Mouse (Mus musculus): ENCODE data around the gene Abraxas1. TPM values are rescaled to one million over a fixed set of nuclear protein-coding genes. Genes with fewer than 3 reads are reported as not detected.

Abraxas1 gene
- polyA plus RNA-seq, 1 experiment, result 0.44 TPM

- Histone ChIP-seq H3K4me3 (replicated peaks) (no peak overlapping the region), H3K36me3 (ENCODE audit: control insufficient read depth) (peaks cover 82% of the 10 kb centered on the region)
Measured at GRCm38 (mm10) chr5:100794084-100794483, 26.7 kb downstream of the Abraxas1 start.

GRCm38 (mm10) chr5:100792261-100792660 lies 28.5 kb downstream of the Abraxas1 start:
- TF ChIP-seq GATA1 (IDR thresholded peaks at IDR 0.05; ENCODE audit: low read length) (no peak), TAL1 (IDR thresholded peaks at IDR 0.05; ENCODE audit: low read length) (no peak)
- H3K36me3 ChIP-seq (ENCODE audit: control insufficient read depth), result peaks cover 99% of the 10 kb centered on the region
- no peak overlapping the region for H3K4me3 ChIP-seq (replicated peaks)
- H3K9me3 ChIP-seq (ENCODE audit: control insufficient read depth, low read length), result no peaks in the 10 kb centered on the region
- H3K27me3 ChIP-seq (ENCODE audit: control insufficient read depth), result no peaks in the 10 kb centered on the region
- H3K4me1 ChIP-seq (ENCODE audit: control insufficient read depth), result peaks cover 19% of the 10 kb centered on the region

More at GRCm38 (mm10) chr5:100794084-100794483, 26.7 kb downstream of the Abraxas1 start:
- Histone ChIP-seq H3K27me3 (ENCODE audit: control insufficient read depth) (no peaks in the 10 kb centered on the region), H3K4me1 (ENCODE audit: control insufficient read depth) (peaks cover 29% of the 10 kb centered on the region), H3K9me3 (ENCODE audit: control insufficient read depth, low read length) (no peaks in the 10 kb centered on the region)
- TF ChIP-seq GATA1 (IDR thresholded peaks at IDR 0.05; ENCODE audit: low read length), result no peak
- no peak for TF ChIP-seq TAL1 (IDR thresholded peaks at IDR 0.05; ENCODE audit: low read length)

GRCm38 (mm10) chr5:100787527-100787926 lies 33.2 kb downstream of the Abraxas1 start:
- TF ChIP-seq GATA1 (IDR thresholded peaks at IDR 0.05; ENCODE audit: low read length), result no peak
- no peak for TF ChIP-seq TAL1 (IDR thresholded peaks at IDR 0.05; ENCODE audit: low read length)
- no peaks in the 10 kb centered on the region for H3K27me3 ChIP-seq (ENCODE audit: control insufficient read depth)
- H3K9me3 ChIP-seq (ENCODE audit: control insufficient read depth, low read length), result no peaks in the 10 kb centered on the region
- H3K4me1 ChIP-seq (ENCODE audit: control insufficient read depth), result no peaks in the 10 kb centered on the region
- peaks cover 99% of the 10 kb centered on the region for H3K36me3 ChIP-seq (ENCODE audit: control insufficient read depth)
- no peak overlapping the region for H3K4me3 ChIP-seq (replicated peaks)

GRCm38 (mm10) chr5:100779002-100779401 lies 41.8 kb downstream of the Abraxas1 start:
- Histone ChIP-seq H3K9me3 (ENCODE audit: control insufficient read depth, low read length) (no peaks in the 10 kb centered on the region), H3K4me3 (replicated peaks) (no peak overlapping the region), H3K4me1 (ENCODE audit: control insufficient read depth) (no peaks in the 10 kb centered on the region), H3K36me3 (ENCODE audit: control insufficient read depth) (peaks cover 98% of the 10 kb centered on the region), H3K27me3 (ENCODE audit: control insufficient read depth) (no peaks in the 10 kb centered on the region)
- TF ChIP-seq GATA1 (IDR thresholded peaks at IDR 0.05; ENCODE audit: low read length) (no peak), TAL1 (IDR thresholded peaks at IDR 0.05; ENCODE audit: low read length) (no peak)

GRCm38 (mm10) chr5:100776900-100777299 lies 43.9 kb downstream of the Abraxas1 start:
- Histone ChIP-seq H3K36me3 (ENCODE audit: control insufficient read depth) (peaks cover 97% of the 10 kb centered on the region), H3K4me1 (ENCODE audit: control insufficient read depth) (no peaks in the 10 kb centered on the region), H3K9me3 (ENCODE audit: control insufficient read depth, low read length) (no peaks in the 10 kb centered on the region), H3K4me3 (replicated peaks) (no peak overlapping the region), H3K27me3 (ENCODE audit: control insufficient read depth) (no peaks in the 10 kb centered on the region)
- TF ChIP-seq GATA1 (IDR thresholded peaks at IDR 0.05; ENCODE audit: low read length) (no peak), TAL1 (IDR thresholded peaks at IDR 0.05; ENCODE audit: low read length) (no peak)

GRCm38 (mm10) chr5:100775778-100776404 lies 44.9 kb downstream of the Abraxas1 start:
- Histone ChIP-seq H3K9me3 (ENCODE audit: control insufficient read depth, low read length) (no peaks in the 10 kb centered on the region), H3K4me3 (replicated peaks) (no peak overlapping the region), H3K36me3 (ENCODE audit: control insufficient read depth) (peaks cover 97% of the 10 kb centered on the region), H3K27me3 (ENCODE audit: control insufficient read depth) (no peaks in the 10 kb centered on the region), H3K4me1 (ENCODE audit: control insufficient read depth) (no peaks in the 10 kb centered on the region)
- TF ChIP-seq TAL1 (IDR thresholded peaks at IDR 0.05; ENCODE audit: low read length) (no peak), GATA1 (IDR thresholded peaks at IDR 0.05; ENCODE audit: low read length) (no peak)

GRCm38 (mm10) chr5:100771575-100771974 lies 49.2 kb downstream of the Abraxas1 start:
- Histone ChIP-seq H3K9me3 (ENCODE audit: control insufficient read depth, low read length) (no peaks in the 10 kb centered on the region), H3K4me3 (replicated peaks) (no peak overlapping the region), H3K27me3 (ENCODE audit: control insufficient read depth) (no peaks in the 10 kb centered on the region), H3K4me1 (ENCODE audit: control insufficient read depth) (no peaks in the 10 kb centered on the region), H3K36me3 (ENCODE audit: control insufficient read depth) (peaks cover 98% of the 10 kb centered on the region)
- TF ChIP-seq TAL1 (IDR thresholded peaks at IDR 0.05; ENCODE audit: low read length), result no peak
- TF ChIP-seq GATA1 (IDR thresholded peaks at IDR 0.05; ENCODE audit: low read length), result no peak

- H3K4me1 ChIP-seq (ENCODE audit: control insufficient read depth), result no peaks in the 10 kb centered on the region
Measured at GRCm38 (mm10) chr5:100766026-100766425, 54.7 kb downstream of the Abraxas1 start.

GRCm38 (mm10) chr5:100761736-100762135 lies 59.0 kb downstream of the Abraxas1 start:
- H3K4me3 ChIP-seq (replicated peaks), result no peak overlapping the region
- H3K36me3 ChIP-seq (ENCODE audit: control insufficient read depth), result peaks cover 69% of the 10 kb centered on the region
- H3K27me3 ChIP-seq (ENCODE audit: control insufficient read depth), result no peaks in the 10 kb centered on the region
- H3K4me1 ChIP-seq (ENCODE audit: control insufficient read depth), result no peaks in the 10 kb centered on the region
- peaks cover 4% of the 10 kb centered on the region for H3K9me3 ChIP-seq (ENCODE audit: control insufficient read depth, low read length)
- TF ChIP-seq GATA1 (IDR thresholded peaks at IDR 0.05; ENCODE audit: low read length), result no peak
- TF ChIP-seq TAL1 (IDR thresholded peaks at IDR 0.05; ENCODE audit: low read length), result no peak

More at GRCm38 (mm10) chr5:100766026-100766425, 54.7 kb downstream of the Abraxas1 start:
- H3K9me3 ChIP-seq (ENCODE audit: control insufficient read depth, low read length), result no peaks in the 10 kb centered on the region
- no peaks in the 10 kb centered on the region for H3K27me3 ChIP-seq (ENCODE audit: control insufficient read depth)
- no peak overlapping the region for H3K4me3 ChIP-seq (replicated peaks)
- TF ChIP-seq GATA1 (IDR thresholded peaks at IDR 0.05; ENCODE audit: low read length) (no peak), TAL1 (IDR thresholded peaks at IDR 0.05; ENCODE audit: low read length) (no peak)
- H3K36me3 ChIP-seq (ENCODE audit: control insufficient read depth), result peaks cover 98% of the 10 kb centered on the region
